Mouse (Mus musculus): ENCODE measurements around the gene Fgf22.

Gene Fgf22

DNA sequence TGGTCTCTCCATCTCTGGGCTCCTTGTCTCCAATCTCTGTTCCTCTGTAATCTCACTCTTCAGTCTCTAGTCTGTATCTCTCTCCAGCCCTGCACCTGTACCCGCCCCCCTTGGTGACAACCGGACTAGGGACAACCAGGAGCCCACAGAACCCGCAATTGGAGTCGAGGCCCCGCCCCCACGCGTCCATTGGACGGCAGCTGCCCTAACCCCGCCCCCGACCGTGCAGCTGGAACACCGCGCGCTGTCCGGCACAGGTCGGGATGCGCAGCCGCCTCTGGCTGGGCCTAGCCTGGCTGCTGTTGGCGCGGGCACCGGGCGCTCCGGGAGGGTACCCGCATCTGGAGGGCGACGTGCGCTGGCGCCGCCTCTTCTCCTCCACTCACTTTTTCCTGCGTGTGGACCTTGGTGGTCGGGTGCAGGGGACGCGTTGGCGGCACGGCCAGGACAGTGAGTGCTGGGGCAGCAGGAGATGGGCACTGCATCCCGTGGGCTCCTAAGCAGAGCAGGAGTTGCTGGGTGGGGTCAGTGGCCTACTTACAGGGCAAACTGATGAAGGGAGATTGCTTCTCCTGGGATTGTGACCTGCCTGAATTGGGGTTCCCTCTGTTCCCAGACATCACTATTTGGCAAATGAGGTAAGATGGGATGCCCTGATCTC, at the start of gene Fgf22:
Fgf22 (plus strand) TSS at position 221 of the 661 bp plus-strand sequence.
- DNase-seq = peak; percentile 18 to 24

DNA sequence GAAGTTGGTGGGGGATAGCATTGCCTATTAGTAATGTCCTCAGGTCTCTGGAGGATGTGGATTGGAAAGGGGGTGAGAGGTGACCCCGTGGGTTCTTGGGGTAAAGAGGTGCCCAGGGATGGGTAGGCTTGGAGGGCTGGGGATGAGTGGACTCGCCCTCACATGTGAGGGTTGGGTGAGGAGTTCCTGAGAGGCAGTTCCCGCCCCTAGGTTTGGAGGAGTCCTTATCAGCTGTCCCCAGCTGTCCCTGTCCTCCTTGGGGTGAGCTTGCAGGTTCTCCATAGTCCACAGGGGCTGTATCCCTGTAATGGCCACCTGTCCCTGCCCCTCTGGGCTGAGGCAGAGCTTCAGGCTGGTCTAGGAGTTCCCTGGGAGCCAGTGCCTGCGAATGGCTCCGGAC, 48.9 kb upstream of the Fgf22 start:
- no peak for DNase-seq

DNA sequence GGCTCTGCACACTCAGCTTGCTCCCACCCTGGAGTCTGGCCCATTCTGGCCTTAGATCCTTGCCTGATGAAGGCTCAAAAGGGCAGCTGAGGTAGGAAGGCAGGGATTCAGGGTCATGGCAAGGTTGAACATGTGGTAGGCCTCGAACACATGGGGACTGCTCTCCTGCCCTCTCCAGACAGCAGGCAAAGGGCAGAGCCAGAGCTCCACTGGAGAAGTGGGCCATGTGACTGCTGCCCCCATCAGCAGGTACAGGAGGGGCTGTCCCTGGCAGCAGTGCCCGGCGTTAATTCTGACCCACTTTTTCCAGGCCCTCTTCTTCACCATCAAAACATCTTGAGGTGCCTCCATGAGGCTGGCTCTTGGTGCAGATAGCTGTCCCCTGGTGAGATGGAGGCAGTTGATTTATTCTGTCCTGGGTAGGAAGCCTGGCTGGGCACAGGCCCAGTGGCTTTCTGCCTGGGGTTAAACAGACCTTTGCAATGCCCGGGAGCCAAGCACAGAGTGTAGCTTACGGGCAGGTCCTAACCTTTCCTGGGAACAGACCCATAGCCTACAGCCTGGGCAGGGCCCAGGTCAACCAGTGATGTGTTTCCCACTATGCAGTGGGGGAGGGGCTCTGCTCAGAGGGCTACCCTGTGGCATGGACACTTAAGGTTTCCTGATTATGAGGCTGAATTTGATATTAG, 48.3 kb upstream of the Fgf22 start:
- no peak for DNase-seq

DNA sequence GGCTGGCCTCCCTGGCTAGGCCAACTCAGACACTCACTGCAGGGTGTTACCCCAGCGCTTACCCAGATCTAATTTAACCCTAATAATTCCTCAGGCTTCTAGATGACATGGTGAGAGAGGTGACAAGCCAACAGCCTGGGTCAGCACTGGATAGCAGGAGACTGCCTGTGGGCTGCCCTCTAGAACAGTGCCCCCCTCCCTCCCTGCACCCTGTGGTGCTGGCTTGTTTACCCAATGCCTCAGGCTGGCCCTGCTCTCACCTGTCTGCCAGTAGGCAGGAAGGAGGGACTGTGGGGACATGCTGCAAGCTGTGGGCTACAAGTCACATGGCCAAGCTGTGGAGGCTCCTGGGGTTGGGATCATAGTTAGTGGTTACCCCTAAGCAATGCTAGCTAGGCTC, 47.7 kb upstream of the Fgf22 start:
- DNase-seq = no peak

DNA sequence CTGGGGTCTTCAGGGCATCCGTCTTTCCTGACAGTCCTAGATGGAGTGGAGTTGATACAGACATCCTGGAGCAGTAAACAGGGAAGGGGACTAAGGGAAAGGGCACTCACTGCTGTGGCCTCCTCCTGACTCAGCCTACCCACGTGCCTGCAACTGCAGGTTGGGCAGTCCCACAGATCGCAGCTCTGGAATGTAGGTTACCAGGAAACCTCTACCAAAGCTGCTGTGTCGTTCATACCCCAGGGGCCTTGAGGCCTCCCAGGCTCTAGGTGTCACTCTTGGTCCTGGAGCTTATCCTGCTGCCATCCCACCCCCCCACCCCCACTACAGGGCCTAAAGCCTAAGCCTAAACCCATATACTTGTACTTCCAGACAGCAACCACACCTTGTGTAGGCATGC, 47.1 kb upstream of the Fgf22 start:
- DNase-seq = no peak

DNA sequence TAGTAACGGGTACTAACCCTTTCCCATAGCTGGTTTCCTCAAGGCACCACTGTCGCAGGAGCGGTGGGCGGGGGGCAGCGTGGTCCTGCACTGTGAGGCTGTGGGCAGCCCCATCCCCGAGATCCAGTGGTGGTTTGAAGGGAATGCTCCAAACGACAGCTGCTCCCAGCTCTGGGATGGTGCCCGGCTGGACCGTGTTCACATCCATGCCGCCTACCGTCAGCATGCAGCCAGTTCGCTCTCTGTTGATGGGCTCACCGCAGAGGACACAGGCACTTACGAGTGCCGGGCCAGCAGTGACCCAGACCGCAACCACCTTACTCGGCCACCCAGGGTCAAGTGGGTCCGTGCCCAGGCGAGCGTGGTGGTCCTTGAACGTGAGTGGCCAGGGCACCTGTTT, 46.2 kb upstream of the Fgf22 start:
- DNase-seq = no peak

DNA sequence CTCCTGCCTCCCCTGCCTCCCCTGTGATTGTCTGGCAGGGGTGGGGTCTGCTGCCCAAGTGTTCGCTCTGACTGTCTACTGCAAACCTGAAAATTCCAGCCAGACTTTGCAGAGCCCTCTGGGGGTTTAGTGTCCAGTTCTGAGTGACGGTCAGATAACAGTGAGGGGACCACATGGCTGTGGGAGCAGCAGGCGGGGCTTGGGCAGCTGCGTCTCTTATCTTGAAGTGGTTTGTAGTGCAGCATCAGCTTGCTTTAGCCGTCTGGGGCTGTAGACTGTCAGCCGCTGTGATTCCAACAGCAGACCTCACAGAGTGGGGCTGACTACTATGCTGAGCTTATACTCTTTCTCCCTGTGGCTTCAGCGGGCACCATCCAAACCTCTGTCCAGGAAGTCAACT, 45.6 kb upstream of the Fgf22 start:
- DNase-seq = no peak

DNA sequence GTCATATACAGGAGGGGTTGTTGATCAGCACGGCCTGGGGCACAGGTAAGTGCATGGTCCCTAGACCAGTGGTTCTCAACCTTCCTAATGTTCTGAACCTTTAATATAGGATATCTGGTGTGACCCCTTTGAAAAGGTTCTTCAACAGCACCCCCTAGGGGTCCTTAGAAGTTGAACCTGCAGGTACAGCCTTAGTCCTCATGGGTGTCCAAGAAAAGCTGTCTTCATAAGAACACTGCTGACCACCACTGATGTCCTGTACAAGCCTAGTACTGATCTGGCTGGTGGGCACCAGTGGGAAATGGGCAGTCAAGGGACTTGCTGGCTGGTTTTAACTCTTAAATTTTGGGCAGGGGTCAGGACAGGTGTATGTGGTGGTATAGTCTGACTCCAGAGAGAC, 42.8 kb upstream of the Fgf22 start:
- peak; percentile 37 to 48 for DNase-seq

DNA sequence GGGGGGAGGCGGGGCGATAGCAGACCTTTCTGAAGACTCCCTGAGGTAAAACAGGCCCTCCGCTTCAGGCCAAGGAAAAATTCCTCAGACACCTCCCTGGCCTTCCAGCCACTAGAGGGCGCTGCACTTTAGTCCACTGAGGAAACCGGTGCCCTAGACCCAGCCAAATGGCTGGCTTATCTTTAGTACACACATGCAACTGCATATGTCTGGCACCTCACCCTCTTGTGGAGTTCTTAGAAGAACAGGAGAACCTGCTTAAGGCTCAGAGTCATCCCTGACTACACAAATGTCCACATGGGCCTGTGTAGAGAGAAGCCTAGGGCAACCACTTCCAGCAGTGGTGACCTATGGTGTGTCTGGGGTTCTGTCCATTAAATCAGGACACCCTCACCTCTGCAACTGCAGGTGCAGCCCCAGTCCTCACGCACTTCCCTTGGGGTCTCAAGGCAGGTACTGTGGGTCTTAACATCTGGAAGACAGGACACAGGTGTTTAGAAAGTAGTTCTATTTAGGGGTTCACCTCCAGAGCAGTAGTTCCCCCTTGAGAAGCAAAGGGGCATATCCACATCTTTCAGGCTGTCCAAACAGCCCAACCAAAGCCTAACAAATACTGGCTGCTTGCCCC, 42.3 kb upstream of the Fgf22 start:
- peak; percentile 85 to 86 for DNase-seq

DNA sequence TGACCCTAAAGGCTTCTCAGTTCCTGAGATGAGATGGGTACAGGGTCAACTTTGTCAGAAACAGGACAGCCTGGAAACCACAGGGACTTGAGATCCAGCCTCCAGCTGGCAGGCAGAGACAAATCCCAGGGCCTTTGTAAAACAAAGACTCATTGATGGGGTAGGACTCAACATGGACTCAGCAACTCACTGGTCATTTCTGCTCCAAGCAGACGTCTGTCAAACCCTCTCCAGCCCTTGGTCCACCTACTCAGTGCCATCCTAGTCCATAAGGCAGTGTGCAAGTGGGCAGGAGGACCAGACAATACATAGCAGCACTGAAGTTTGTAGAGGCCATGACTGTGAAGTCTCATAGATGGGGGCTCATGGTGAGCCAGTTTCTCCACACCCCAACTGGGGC, 41.7 kb upstream of the Fgf22 start:
- no peak for DNase-seq

DNA sequence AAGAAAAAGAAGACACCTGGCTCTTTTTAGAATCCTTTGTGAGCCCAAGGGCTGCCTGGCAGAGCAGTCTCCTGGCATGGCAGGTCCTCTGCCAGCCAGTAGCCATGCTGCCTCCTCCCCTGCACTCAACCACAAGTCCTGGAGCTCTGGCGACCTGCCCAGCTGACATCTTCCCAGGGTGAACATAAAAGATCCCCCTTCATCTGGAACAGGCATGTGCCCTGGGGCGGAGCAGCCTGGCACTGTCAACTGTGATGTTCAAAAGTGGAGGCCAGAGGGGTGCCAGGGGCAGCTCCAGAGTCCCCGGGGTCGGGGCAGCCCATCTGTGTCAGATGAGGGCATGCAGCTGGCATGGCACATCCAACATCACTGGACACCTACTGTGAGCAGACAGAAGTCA, 39.9 kb upstream of the Fgf22 start:
- DNase-seq = no peak

DNA sequence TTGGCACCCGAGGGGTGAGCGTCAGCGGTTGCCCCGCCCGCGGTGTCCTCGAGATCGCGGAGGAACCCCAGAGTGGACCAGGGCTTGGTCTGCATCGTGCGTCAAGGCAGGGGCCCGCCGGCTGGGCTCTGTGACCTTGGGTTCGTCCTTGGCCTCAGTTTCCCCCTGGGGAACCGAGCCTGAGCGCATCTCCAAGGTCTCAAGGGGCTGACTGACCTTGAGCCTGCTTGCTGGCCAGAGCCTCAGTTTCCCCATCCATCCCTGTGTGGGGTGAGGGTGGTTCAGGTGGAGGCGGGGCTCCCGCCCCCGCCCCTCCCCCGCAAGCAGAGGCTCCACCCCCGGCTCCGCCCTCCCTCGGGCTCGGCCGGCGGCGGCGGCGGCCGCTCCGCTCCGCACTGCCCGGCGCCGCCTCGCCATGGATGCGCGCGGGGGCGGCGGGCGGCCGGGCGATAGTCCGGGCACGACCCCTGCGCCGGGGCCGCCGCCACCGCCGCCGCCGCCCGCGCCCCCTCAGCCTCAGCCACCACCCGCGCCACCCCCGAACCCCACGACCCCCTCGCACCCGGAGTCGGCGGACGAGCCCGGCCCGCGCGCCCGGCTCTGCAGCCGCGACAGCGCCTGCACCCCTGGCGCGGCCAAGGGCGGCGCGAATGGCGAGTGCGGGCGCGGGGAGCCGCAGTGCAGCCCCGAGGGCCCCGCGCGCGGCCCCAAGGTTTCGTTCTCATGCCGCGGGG, 38.5 kb upstream of the Fgf22 start, which contains the start of gene Hcn2:
Hcn2 (plus strand) TSS at position 381 of the 734 bp plus-strand sequence.
- DNase-seq = no peak

DNA sequence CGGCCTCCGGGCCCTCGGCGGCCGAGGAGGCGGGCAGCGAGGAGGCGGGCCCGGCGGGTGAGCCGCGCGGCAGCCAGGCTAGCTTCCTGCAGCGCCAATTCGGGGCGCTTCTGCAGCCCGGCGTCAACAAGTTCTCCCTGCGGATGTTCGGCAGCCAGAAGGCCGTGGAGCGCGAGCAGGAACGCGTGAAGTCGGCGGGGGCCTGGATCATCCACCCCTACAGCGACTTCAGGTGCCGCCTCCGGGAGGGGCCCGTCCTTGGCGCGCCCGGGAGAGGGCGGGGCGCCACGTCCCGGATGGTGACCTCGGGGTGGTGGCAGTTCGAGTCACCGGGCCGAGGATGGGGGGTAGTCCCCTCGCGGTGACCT, 37.9 kb upstream of the Fgf22 start:
- DNase-seq = peak in 1 of 2 experiments; percentile 34

DNA sequence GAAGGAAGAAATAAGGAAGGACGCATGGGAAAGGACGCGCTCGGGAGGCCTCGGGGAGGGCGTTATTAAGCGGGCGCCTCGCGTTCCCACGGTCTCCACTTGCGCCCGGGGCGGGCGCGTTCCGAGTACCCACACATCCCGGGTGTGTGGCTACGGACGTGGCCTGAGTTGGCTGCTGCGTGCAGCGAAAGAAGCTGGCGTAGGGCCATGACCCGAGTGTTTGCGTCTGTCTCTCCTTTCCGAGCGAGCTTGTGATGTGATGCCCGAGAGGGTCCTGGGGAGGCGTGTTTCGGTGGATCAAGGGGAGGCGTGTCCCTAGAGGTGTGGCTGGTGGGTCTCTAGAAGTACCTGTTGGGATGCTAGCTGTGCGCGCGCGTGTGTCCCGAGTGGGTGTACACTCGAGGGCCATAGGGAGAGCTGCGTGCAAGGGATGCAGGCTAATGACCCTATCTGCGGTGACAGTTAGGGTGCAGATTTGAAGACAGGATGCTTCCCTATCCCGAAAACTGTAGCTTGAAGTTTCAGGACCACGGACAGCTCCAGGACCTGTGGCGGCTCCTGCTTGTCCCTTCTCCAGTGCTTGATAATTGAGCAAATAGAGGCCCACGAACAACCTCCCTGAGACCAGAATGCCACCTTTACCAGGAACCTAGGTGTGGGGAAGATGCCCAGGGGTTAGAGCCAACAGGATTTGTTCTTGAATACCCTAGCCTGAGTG, 37.1 kb upstream of the Fgf22 start:
- DNase-seq = peak; percentile 61 to 65

DNA sequence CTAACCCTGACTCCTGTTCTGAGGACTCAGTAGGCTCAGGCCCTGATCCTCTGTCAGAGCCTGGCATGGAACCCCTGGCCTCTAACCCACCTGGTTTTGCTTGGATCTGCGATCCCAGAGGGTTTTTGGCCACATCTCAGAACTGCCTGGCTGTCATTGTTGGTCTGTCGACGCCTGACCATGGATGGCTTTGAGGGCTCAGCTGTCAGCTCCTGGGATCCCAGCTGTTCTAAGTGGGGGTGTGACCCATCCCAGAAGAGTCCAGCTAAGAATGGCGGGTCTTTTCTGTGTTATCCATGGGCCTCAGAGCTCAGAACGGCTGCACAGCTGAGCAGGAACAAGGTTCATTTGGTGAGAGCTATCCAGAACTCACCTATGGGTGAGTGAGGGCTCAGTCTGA, 33.8 kb upstream of the Fgf22 start:
- DNase-seq = no peak

DNA sequence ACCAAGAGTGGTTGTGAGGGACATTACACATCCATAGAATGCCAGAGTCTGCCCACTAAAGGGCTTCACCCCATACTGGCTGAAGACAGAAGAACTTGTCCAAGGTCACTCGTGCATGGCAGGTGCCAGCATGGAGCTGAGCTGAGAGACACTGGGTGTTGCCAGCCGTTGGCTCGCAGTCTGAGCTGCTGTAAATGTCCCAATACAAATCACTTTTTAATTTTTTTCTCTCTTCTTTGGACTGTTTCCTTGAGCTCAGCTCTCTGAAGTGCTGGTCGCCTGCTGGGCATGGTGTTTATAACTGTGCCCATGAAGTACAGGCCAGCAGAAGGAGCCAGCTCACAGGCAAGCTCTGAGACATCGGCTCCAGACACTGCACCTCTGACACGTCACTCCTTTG, 31.8 kb upstream of the Fgf22 start:
- no peak for DNase-seq

DNA sequence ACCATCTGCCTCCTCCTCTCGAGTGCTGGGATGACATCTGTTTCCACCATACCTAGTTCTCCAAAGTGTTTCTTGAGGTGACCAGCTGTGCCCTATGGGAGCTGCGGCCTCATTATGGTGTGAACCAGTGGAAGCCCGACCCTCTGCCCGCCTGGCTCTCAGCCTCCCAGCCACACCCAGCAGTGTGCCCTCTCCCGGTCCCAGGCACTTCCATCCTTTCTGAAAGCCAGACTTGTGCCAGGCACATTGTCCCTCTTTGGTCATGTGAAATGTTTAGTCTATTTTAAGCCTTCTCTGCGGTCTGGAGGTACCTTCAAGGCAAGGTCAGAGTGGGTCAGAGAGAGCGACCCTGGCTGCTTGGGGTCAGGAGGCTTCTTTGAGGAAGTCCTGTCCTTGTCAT, 31.2 kb upstream of the Fgf22 start:
- no peak for DNase-seq

DNA sequence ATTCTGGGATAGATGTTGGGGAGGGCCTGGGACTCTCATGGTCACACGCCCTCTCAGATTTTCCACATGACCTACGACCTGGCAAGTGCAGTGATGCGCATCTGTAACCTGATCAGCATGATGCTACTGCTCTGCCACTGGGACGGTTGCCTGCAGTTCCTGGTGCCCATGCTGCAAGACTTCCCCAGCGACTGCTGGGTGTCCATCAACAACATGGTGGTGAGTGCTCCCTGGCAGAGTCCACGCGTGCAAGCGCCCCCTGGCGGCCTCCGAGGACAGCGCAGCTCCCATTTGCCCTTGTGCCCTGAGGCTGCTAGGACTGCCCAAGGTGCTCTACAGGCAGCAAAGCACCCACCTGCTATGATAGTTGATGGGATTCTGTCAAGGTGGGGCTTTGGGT, 28.8 kb upstream of the Fgf22 start:
- DNase-seq = peak; percentile 71 to 72

DNA sequence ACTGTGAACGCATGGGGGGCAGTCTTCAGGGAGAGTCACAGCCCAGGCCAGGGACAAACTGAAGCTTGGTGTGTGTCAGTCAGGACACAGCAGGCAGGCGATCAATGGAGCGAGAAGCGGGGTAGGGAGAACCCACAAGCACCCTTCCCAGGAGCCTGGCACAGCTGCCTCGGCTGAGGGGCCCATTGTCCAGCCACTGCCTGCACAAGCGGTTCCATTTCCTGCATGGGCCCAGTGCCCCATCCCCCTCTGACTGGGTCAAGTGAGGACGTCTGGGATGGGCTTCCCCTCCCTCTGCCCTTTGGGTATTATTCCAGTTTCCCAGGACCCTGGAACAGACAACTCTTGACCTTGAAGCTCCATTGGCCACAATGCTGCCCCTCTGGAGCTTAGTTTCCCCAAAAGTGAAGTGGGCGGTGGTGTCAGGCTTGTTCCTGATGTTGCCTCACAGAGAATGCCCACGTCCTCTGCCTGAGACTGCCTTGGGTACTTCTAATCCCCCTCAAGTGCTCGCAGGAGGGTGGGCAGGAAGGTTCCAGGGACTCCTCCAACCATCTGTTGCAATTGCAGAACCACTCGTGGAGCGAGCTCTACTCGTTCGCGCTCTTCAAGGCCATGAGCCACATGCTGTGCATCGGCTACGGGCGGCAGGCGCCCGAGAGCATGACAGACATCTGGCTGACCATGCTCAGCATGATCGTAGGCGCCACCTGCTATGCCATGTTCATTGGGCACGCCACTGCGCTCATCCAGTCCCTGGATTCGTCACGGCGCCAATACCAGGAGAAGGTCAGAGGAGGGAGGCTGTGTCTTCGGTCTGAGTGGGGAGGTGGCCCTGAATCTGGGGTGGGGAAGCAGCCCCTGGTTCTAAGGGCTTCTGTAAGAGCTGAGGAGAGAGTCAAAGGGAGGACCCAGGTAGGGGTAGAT, 26.3 kb upstream of the Fgf22 start:
- no peak for DNase-seq

DNA sequence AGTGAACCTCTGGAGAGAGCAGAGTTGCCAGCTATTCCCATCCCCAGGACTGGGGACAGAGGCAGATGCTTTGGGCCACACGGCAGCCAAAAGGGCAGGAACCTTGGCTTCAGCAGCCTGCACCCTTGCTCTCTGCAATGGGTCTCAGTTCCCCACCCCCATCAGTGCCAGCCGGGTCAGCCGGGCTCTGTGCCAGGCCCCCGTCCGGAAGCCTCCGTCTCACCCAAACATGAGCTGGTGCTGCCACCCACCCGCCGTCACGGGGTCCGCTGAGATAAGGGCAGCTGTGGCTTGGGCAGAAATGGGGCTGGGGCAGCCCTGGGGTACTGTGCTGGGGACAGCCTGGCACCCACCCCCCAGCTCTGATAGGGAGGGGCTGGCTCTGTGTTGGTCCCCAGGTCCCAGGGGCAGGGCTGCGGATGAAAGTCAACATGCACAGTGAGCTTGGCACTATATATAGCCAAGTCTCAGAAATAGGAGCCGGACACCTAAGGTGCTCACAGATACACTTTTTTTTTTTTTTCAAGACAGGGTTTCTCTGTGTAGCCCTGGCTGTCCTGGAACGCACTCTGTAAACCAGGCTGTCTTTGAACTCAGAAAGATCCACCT, 25.4 kb upstream of the Fgf22 start:
- DNase-seq = no peak

DNA sequence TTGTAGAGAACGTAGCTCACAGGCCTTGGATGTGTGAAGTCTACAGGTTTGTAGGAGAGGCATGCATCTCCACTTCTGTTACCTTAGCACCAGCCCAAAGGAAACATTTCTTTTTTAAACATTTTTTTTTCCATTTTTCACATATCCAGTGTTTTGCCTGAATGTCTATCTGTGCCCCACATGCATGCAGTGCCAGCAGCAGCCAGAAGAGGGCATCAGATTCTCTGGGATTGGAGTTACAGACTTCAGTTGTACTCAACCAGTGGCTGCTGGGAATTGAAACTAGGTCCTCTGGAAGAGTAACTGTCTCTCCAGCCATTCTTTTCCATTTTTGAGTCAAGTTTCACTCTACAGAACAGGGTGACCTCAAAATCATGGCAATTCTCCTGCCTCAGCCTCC, 22.4 kb upstream of the Fgf22 start:
- peak; percentile 67 to 70 for DNase-seq
